Mouse (Mus musculus) liver, embryonic 12.5 days (tissue): ENCODE data around the gene Slc5a6. TPM values are rescaled to one million over a fixed set of nuclear protein-coding genes. Genes with fewer than 3 reads are reported as not detected.
A peak's percentile ranks its signal among the peaks of the same experiment; 100 is the strongest.

Experiments used
- ATAC-seq: fragments of 200-750 bp; cut with Nextera tagmentation; 2 replicates; pipeline ENCODE4 v1.8.0; 2017; ENCODE audit warnings: moderate number of reproducible peaks, mild to moderate bottlenecking, moderate library complexity
- H3K27ac ChIP-seq: fragments of 300-500 bp; sonication (generic); 2 replicates; pipeline ENCODE4 v1.5.1; 2016; ENCODE audit warnings: mild to moderate bottlenecking
- H3K27me3 ChIP-seq: fragments of 300-500 bp; sonication (generic); replicated peaks from 2 replicates; pipeline ENCODE4 v1.6.1; 2016; ENCODE audit warnings: mild to moderate bottlenecking, moderate library complexity
- H3K36me3 ChIP-seq: fragments of 300-500 bp; sonication (generic); 2 replicates; pipeline ENCODE4 v1.6.1; 2016; ENCODE audit warnings: mild to moderate bottlenecking, moderate library complexity
- H3K4me1 ChIP-seq: fragments of 300-500 bp; sonication (generic); 2 replicates; pipeline ENCODE4 v1.6.1; 2016
- H3K4me2 ChIP-seq: fragments of 300-500 bp; sonication (generic); 2 replicates; pipeline ENCODE4 v1.6.1; 2016; ENCODE audit warnings: mild to moderate bottlenecking, moderate library complexity
- H3K4me3 ChIP-seq: fragments of 300-500 bp; sonication (generic); 2 replicates; pipeline ENCODE4 v1.5.1; 2016; ENCODE audit warnings: mild to moderate bottlenecking, moderate library complexity
- H3K9ac ChIP-seq: fragments of 300-500 bp; sonication (generic); 2 replicates; pipeline ENCODE4 v1.6.1; 2016; ENCODE audit warnings: mild to moderate bottlenecking, moderate library complexity
- H3K9me3 ChIP-seq: fragments of 300-500 bp; sonication (generic); replicated peaks from 2 replicates; pipeline ENCODE4 v1.6.1; 2016; ENCODE audit warnings: mild to moderate bottlenecking, moderate library complexity
- WGBS: fragments of 180-500 bp; shearing (Covaris S2); methylation state at CpG from one replicate; pipeline ENCODE4 v1.1.7; 2016; ENCODE audit not compliant: insufficient replicate concordance; 5-methylcytosine and 5-hydroxymethylcytosine counted together
- polyA plus RNA-seq: library from polyadenylated mRNA; unstranded; fragments of >200 nt; fragmentation: Nextera tagmentation; extraction: Ambion mirVana; gene quantifications from 2 replicates; pipeline ENCODE4 v1.2.1, GENCODE M21; 2016

The Slc5a6 gene
- polyA plus RNA-seq = 6.9 and 7.0 TPM in 2 replicates

- peak within 1 kb of the TSS; percentile 81 for H3K4me3 ChIP-seq
- peak within 1 kb of the TSS; percentile 97 for H3K4me2 ChIP-seq
- 1% methylated on average over 23 of the region's 23 CpGs for WGBS
- H3K27me3 ChIP-seq = no peaks in the 10 kb centered on the region
- H3K36me3 ChIP-seq = peaks cover 16% of the 10 kb centered on the region
- peak within 1 kb of the TSS; percentile 84 for H3K9ac ChIP-seq
- peak; percentile 14 for ATAC-seq
- peak within 1 kb of the TSS; percentile 92 for H3K27ac ChIP-seq
- H3K9me3 ChIP-seq = no peaks in the 10 kb centered on the region
- H3K4me1 ChIP-seq = peaks cover 30% of the 10 kb centered on the region
Measured at GRCm38 (mm10) chr5:31048763-31049641, at the start of gene Slc5a6. Gene Slc5a6, minus strand, starts transcription at chr5:31048924.

- Histone ChIP-seq H3K9me3 (no peaks in the 10 kb centered on the region), H3K4me1 (peaks cover 29% of the 10 kb centered on the region), H3K9ac (no peak overlapping the region), H3K27me3 (peaks cover 91% of the 10 kb centered on the region), H3K4me3 (peak overlapping the region; percentile 40; the same call in 1 of the 2 replicates), H3K27ac (no peak overlapping the region), H3K36me3 (no peaks in the 10 kb centered on the region), H3K4me2 (peak overlapping the region; percentile 64)
- no peak for ATAC-seq
- WGBS = 32% methylated on average over 11 of the region's 11 CpGs
Measured at GRCm38 (mm10) chr5:31095711-31096480, 47.2 kb upstream of the Slc5a6 start.

GRCm38 (mm10) chr5:31094799-31095691, 46.3 kb upstream of the Slc5a6 start:
- ATAC-seq = 0 out of 2 replicates have a peak, but pooled peaks have one; percentile 28
- H3K4me2 ChIP-seq = peak overlapping the region; percentile 64
- WGBS = 1% methylated on average over 59 of the region's 59 CpGs

GRCm38 (mm10) chr5:31094100-31094798, 45.5 kb upstream of the Slc5a6 start:
- 3% methylated on average over 28 of the region's 29 CpGs for WGBS
- H3K4me1 ChIP-seq = peaks cover 29% of the 10 kb centered on the region
- H3K4me3 ChIP-seq = peak overlapping the region; percentile 40
- H3K36me3 ChIP-seq = no peaks in the 10 kb centered on the region
- H3K27ac ChIP-seq = no peak overlapping the region
- ATAC-seq = no peak
- H3K27me3 ChIP-seq = peaks cover 100% of the 10 kb centered on the region
- peak overlapping the region; percentile 64 for H3K4me2 ChIP-seq
- H3K9me3 ChIP-seq = no peaks in the 10 kb centered on the region
- H3K9ac ChIP-seq = no peak overlapping the region

More at GRCm38 (mm10) chr5:31094799-31095691, 46.3 kb upstream of the Slc5a6 start:
- Histone ChIP-seq H3K9me3 (no peaks in the 10 kb centered on the region), H3K4me3 (peak overlapping the region; percentile 40), H3K27me3 (peaks cover 99% of the 10 kb centered on the region), H3K27ac (no peak overlapping the region), H3K36me3 (no peaks in the 10 kb centered on the region), H3K9ac (no peak overlapping the region), H3K4me1 (peaks cover 29% of the 10 kb centered on the region)

GRCm38 (mm10) chr5:31093151-31094041, 44.7 kb upstream of the Slc5a6 start:
- Histone ChIP-seq H3K27me3 (peaks cover 100% of the 10 kb centered on the region), H3K4me2 (peak overlapping the region; percentile 64), H3K4me3 (peak overlapping the region; percentile 40), H3K36me3 (no peaks in the 10 kb centered on the region), H3K9ac (no peak overlapping the region; the same call in 1 of the 2 replicates), H3K27ac (no peak overlapping the region), H3K4me1 (peaks cover 29% of the 10 kb centered on the region), H3K9me3 (no peaks in the 10 kb centered on the region)
- peak; percentile 42; the same call in 1 of the 2 replicates for ATAC-seq
- 2% methylated on average over 53 of the region's 54 CpGs for WGBS

- Histone ChIP-seq H3K9ac (peak overlapping the region; percentile 30; the same call in 1 of the 2 replicates), H3K27ac (no peak overlapping the region)
- 5% methylated on average over 36 of the region's 53 CpGs for WGBS
Measured at GRCm38 (mm10) chr5:31092231-31092975, 43.7 kb upstream of the Slc5a6 start.

GRCm38 (mm10) chr5:31087131-31087530, 38.4 kb upstream of the Slc5a6 start:
- ATAC-seq = no peak
- no peaks in the 10 kb centered on the region for H3K36me3 ChIP-seq
- no peak overlapping the region for H3K27ac ChIP-seq
- peaks cover 89% of the 10 kb centered on the region for H3K27me3 ChIP-seq
- H3K9ac ChIP-seq = no peak overlapping the region
- H3K4me2 ChIP-seq = no peak overlapping the region
- no peak overlapping the region for H3K4me3 ChIP-seq
- no peaks in the 10 kb centered on the region for H3K9me3 ChIP-seq
- 75% methylated on average over 2 of the region's 2 CpGs for WGBS
- H3K4me1 ChIP-seq = peaks cover 13% of the 10 kb centered on the region

More at GRCm38 (mm10) chr5:31092231-31092975, 43.7 kb upstream of the Slc5a6 start:
- H3K4me3 ChIP-seq = peak overlapping the region; percentile 40
- peaks cover 29% of the 10 kb centered on the region for H3K4me1 ChIP-seq
- peak overlapping the region; percentile 64 for H3K4me2 ChIP-seq
- H3K9me3 ChIP-seq = no peaks in the 10 kb centered on the region
- H3K27me3 ChIP-seq = peaks cover 99% of the 10 kb centered on the region
- no peaks in the 10 kb centered on the region for H3K36me3 ChIP-seq
- no peak for ATAC-seq

GRCm38 (mm10) chr5:31086606-31087005, 37.9 kb upstream of the Slc5a6 start:
- no peak overlapping the region for H3K4me2 ChIP-seq
- 27% methylated on average over 7 of the region's 7 CpGs for WGBS
- no peak overlapping the region for H3K4me3 ChIP-seq
- peaks cover 84% of the 10 kb centered on the region for H3K27me3 ChIP-seq
- H3K4me1 ChIP-seq = peaks cover 13% of the 10 kb centered on the region
- H3K9ac ChIP-seq = no peak overlapping the region
- ATAC-seq = no peak
- no peak overlapping the region for H3K27ac ChIP-seq
- no peaks in the 10 kb centered on the region for H3K36me3 ChIP-seq
- H3K9me3 ChIP-seq = no peaks in the 10 kb centered on the region

GRCm38 (mm10) chr5:31083949-31084348, 35.2 kb upstream of the Slc5a6 start:
- no peak overlapping the region; the same call in 1 of the 2 replicates for H3K9ac ChIP-seq
- H3K9me3 ChIP-seq = no peaks in the 10 kb centered on the region
- ATAC-seq = no peak
- H3K27me3 ChIP-seq = peaks cover 57% of the 10 kb centered on the region
- H3K4me2 ChIP-seq = no peak overlapping the region
- 32% methylated on average over 8 of the region's 8 CpGs for WGBS
- no peak overlapping the region for H3K4me3 ChIP-seq
- H3K36me3 ChIP-seq = peaks cover 3% of the 10 kb centered on the region
- peaks cover 13% of the 10 kb centered on the region for H3K4me1 ChIP-seq
- H3K27ac ChIP-seq = no peak overlapping the region
